Mouse (Mus musculus): ENCODE measurements at regions not wholly inside any gene's neighbourhood (a gene's known extent, or its start where the extent isn't known, plus 50 kb on each side); places are given as distances from the start of the nearest gene placed in this dataset.
A peak's percentile ranks its signal among the peaks of the same experiment; 100 is the strongest.

- DNase-seq = no peak
Observed at GRCm38 (mm10) chr3:54103098-54103497, 52.7 kb upstream of the Trpc4 start.

- DNase-seq = no peak
Observed at GRCm38 (mm10) chr3:54083634-54084033, 72.2 kb upstream of the Trpc4 start.

GRCm38 (mm10) chr3:54076461-54076860 is 79.4 kb upstream of the Trpc4 start:
- DNase-seq = no peak

GRCm38 (mm10) chr3:54060653-54061052 is 95.2 kb upstream of the Trpc4 start:
- DNase-seq = no peak

GRCm38 (mm10) chr3:54054376-54054775 is 101.5 kb upstream of the Trpc4 start:
- DNase-seq = no peak

GRCm38 (mm10) chr3:54049370-54049769 is 106.5 kb upstream of the Trpc4 start:
- no peak for DNase-seq

GRCm38 (mm10) chr3:54048091-54048670 is 107.7 kb upstream of the Trpc4 start:
- no peak for DNase-seq

- DNase-seq = peak in 1 of 2 experiments; percentile 2
Observed at GRCm38 (mm10) chr3:54027365-54027764, 128.5 kb upstream of the Trpc4 start.

- DNase-seq = peak in 1 of 2 experiments; percentile 3
Observed at GRCm38 (mm10) chr3:54020196-54020595, 135.6 kb upstream of the Trpc4 start.

GRCm38 (mm10) chr3:54017943-54018649 is 137.7 kb upstream of the Trpc4 start:
- DNase-seq = no peak

- no peak for DNase-seq
Observed at GRCm38 (mm10) chr3:54016877-54017276, 139.0 kb upstream of the Trpc4 start.

- no peak for DNase-seq
Observed at GRCm38 (mm10) chr3:54011016-54011415, 144.8 kb upstream of the Trpc4 start.

- DNase-seq = no peak
Observed at GRCm38 (mm10) chr3:53992993-53993392, 129.4 kb upstream of the Ufm1 start.

GRCm38 (mm10) chr3:53988796-53989195 is 125.2 kb upstream of the Ufm1 start:
- DNase-seq = no peak

GRCm38 (mm10) chr3:53988256-53988655 is 124.6 kb upstream of the Ufm1 start:
- DNase-seq = no peak

GRCm38 (mm10) chr3:53987316-53987715 is 123.7 kb upstream of the Ufm1 start:
- DNase-seq = no peak

GRCm38 (mm10) chr3:53984743-53985550 is 121.3 kb upstream of the Ufm1 start:
- DNase-seq = no peak

- DNase-seq = no peak
Observed at GRCm38 (mm10) chr3:53982311-53982710, 118.7 kb upstream of the Ufm1 start.

GRCm38 (mm10) chr3:53981585-53981984 is 118.0 kb upstream of the Ufm1 start:
- no peak for DNase-seq

- no peak for DNase-seq
Observed at GRCm38 (mm10) chr3:53977379-53978080, 113.9 kb upstream of the Ufm1 start.

GRCm38 (mm10) chr3:53974905-53975551 is 111.4 kb upstream of the Ufm1 start:
- DNase-seq = no peak

Data from adrenal gland, postnatal 36 days (tissue).